Mouse (Mus musculus) lung, embryonic 16.5 days (tissue): ENCODE results near the gene Usp49. TPM values are rescaled to one million over a fixed set of nuclear protein-coding genes. Genes with fewer than 3 reads are reported as not detected.
"Not testable (repeated sequence)": the region's sequence is repeated elsewhere in the genome, so short reads cannot be mapped to it uniquely, and the experiment has no call there.

Experiments
- ATAC-seq: fragments of 200-750 bp; cut with Nextera tagmentation; 2 replicates; pipeline ENCODE4 v1.8.0; 2017; ENCODE audit warnings: low read depth, mild to moderate bottlenecking, moderate library complexity
- H3K27ac ChIP-seq: fragments of 300-500 bp; sonication (generic); 2 replicates; pipeline ENCODE4 v1.5.1; 2014; ENCODE audit warnings: mild to moderate bottlenecking, control low read depth, low read length
- H3K27me3 ChIP-seq: fragments of 300-500 bp; sonication (generic); 2 replicates; pipeline ENCODE4 v1.6.1; 2014; ENCODE audit warnings: low read depth, low read length, mixed read lengths; ENCODE audit not compliant: control insufficient read depth, insufficient read depth
- H3K36me3 ChIP-seq: fragments of 300-500 bp; sonication (generic); 2 replicates; pipeline ENCODE4 v1.6.1; 2014; ENCODE audit warnings: low read length; ENCODE audit not compliant: control insufficient read depth, insufficient read depth
- H3K4me1 ChIP-seq: fragments of 300-500 bp; sonication (generic); replicated peaks from 2 replicates; pipeline ENCODE4 v1.6.1; 2014; ENCODE audit warnings: low read length, mixed read lengths; ENCODE audit not compliant: control insufficient read depth, insufficient read depth
- H3K4me2 ChIP-seq: fragments of 300-500 bp; sonication (generic); 2 replicates; pipeline ENCODE4 v1.6.1; 2014; ENCODE audit warnings: low read depth, low read length, control low read depth
- H3K4me3 ChIP-seq: fragments of 300-500 bp; sonication (generic); 2 replicates; pipeline ENCODE4 v1.5.1; 2014; ENCODE audit warnings: mild to moderate bottlenecking, low read length, control low read depth
- H3K9ac ChIP-seq: fragments of 300-500 bp; sonication (generic); 2 replicates; pipeline ENCODE4 v1.6.1; 2014; ENCODE audit warnings: low read length, control low read depth
- H3K9me3 ChIP-seq: fragments of 300-500 bp; sonication (generic); 2 replicates; pipeline ENCODE4 v1.6.1; 2016; ENCODE audit warnings: low read length; ENCODE audit not compliant: control insufficient read depth
- WGBS: fragments of 180-500 bp; shearing (Covaris S2); extraction: QIAGEN DNeasy Blood & Tissue Kit; methylation state at CpG from one replicate; pipeline ENCODE4 v1.1.7; 2014; 5-methylcytosine and 5-hydroxymethylcytosine counted together
- polyA plus RNA-seq: library from polyadenylated mRNA; unstranded; fragments of >200 nt; fragmentation: Nextera tagmentation; extraction: Ambion mirVana; gene quantifications from 2 replicates; pipeline ENCODE4 v1.2.1, GENCODE M21; 2015

The Usp49 gene
- polyA plus RNA-seq, 1 experiment from 2014 or later = 2.6 TPM

- WGBS = 57% methylated on average over 4 of the region's 4 CpGs
- H3K9me3 ChIP-seq = no peaks in the 10 kb centered on the region
- no peak overlapping the region for H3K9ac ChIP-seq
- H3K36me3 ChIP-seq = no peaks in the 10 kb centered on the region
- H3K27me3 ChIP-seq = no peaks in the 10 kb centered on the region
- no peak overlapping the region for H3K27ac ChIP-seq
- no peak for ATAC-seq
- H3K4me2 ChIP-seq = no peak overlapping the region
- no peak overlapping the region for H3K4me3 ChIP-seq
- H3K4me1 ChIP-seq = peaks cover 17% of the 10 kb centered on the region
Measured at GRCm38 (mm10) chr17:47632181-47632840, 1.8 kb downstream of the Usp49 start.

DNA sequence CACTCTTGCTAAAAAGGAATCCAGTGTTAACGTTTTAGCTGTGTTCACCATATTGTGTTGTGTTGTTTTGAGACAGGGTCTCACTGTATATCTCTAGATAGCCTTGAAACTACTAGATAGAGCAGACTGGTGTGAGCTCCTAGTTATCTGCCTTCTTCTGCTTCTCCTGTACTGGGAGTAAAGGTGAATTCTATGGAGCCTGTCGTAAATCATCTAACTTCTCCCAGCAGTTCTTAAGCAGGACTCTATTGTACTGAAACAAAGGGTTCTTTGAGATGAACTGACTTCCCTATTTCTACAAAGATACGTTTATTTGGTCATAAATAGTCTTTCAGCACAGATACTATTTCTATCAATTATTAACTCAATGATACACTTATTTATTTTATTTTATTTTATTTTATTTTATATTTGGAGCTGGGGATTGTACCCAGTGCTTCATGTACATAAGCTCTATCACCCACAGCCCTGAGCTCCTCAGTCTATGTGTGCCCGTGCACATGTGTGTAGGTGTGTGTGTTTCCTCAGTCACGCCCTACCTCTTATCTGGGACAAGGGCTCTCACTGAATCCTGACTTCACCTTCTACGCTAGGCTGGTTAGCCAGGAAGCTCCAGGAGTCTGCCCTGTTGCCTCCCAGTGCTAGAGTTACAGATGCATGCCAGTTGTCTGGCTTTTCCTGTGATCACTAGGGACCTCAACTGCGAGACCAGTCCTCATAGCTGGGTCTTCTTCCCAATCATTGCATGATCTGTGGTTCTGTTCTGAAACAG lies 3.7 kb downstream of the Usp49 start:
- Histone ChIP-seq H3K27ac (no peak overlapping the region), H3K27me3 (no peaks in the 10 kb centered on the region), H3K4me3 (no peak overlapping the region), H3K4me2 (no peak overlapping the region), H3K36me3 (no peaks in the 10 kb centered on the region), H3K9ac (no peak overlapping the region), H3K9me3 (no peaks in the 10 kb centered on the region), H3K4me1 (peaks cover 10% of the 10 kb centered on the region)
- ATAC-seq = no peak
- 64% methylated on average over 7 of the region's 7 CpGs for WGBS

GRCm38 (mm10) chr17:47642992-47643391 lies 12.5 kb downstream of the Usp49 start:
- Histone ChIP-seq H3K4me3 (no peak overlapping the region), H3K4me1 (no peaks in the 10 kb centered on the region), H3K4me2 (no peak overlapping the region), H3K27me3 (no peaks in the 10 kb centered on the region), H3K9ac (no peak overlapping the region), H3K9me3 (no peaks in the 10 kb centered on the region), H3K36me3 (no peaks in the 10 kb centered on the region), H3K27ac (no peak overlapping the region)
- 72% methylated on average over 2 of the region's 2 CpGs for WGBS
- no peak for ATAC-seq

DNA sequence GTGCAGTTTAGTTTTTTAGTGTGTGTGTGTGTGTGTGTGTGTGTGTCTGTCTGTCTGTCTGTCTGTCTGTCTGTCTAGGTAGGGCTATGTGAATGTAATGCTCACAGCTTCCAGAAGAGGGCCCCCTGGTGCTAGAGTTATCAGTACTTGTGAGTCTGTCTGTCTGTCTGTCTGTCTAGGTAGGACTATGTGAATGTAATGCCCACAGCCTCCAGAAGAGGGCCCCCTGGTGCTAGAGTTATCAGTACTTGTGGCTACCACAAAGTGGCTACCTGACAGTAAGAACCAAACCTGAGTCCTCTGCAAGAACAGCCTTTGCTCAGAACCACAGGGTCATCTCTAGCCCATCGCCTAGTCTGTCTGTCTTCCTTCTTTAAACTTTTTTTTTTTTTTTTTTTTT lies 16.2 kb downstream of the Usp49 start:
- H3K27me3 ChIP-seq = no peaks in the 10 kb centered on the region
- ATAC-seq = no peak
- no peaks in the 10 kb centered on the region for H3K36me3 ChIP-seq
- H3K4me1 ChIP-seq = no peaks in the 10 kb centered on the region
- WGBS = 67% methylated on average over 1 of the region's 1 CpGs
- no peaks in the 10 kb centered on the region for H3K9me3 ChIP-seq
- no peak overlapping the region for H3K9ac ChIP-seq
- H3K4me3 ChIP-seq = no peak overlapping the region
- no peak overlapping the region for H3K27ac ChIP-seq
- no peak overlapping the region for H3K4me2 ChIP-seq

DNA sequence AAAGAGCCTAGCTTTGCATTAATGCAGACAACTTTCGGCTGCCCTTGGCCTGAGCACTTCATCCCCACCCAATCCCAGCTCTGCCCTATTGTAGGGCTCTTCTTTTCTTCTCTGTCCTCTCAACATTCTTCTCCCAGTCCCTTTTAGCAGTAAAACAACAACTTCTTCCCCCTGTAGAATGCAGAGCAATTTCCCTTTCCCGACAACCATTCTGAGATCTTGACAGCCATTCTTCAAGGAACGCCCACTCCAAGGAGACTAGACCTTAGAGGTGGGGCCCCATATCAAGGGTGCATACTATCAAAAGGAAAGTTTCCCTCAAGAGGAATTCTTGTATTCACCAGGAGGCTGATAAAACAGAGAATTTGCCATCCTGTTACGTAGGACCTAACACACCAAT lies 18.5 kb downstream of the Usp49 start:
- Histone ChIP-seq H3K27me3 (no peaks in the 10 kb centered on the region), H3K9ac (no peak overlapping the region), H3K4me2 (no peak overlapping the region), H3K27ac (no peak overlapping the region), H3K4me1 (no peaks in the 10 kb centered on the region), H3K9me3 (no peaks in the 10 kb centered on the region), H3K4me3 (no peak overlapping the region), H3K36me3 (no peaks in the 10 kb centered on the region)
- no peak for ATAC-seq
- 49% methylated on average over 4 of the region's 4 CpGs for WGBS

DNA sequence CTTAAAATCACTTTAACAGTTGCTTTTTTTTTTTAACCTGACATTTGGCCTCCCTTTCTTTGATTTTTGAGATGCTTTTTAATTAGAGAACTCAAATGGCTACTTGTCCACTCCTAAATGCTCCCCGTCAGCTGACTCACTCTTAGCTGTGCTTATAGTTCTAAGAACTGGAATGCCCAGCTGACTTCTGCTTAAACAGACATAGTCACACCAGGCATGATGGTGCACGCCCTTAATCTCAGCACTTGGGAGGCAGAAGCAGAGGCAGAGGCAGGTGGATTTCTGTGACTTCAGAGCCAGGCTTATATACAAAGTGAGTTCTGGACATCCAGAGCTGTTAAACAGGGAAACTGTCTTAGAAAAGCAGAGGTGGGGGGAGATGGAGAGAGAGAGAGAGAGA lies 21.5 kb downstream of the Usp49 start:
- Histone ChIP-seq H3K4me1 (no peaks in the 10 kb centered on the region), H3K9me3 (no peaks in the 10 kb centered on the region), H3K27ac (no peak overlapping the region), H3K36me3 (no peaks in the 10 kb centered on the region), H3K4me3 (no peak overlapping the region), H3K9ac (no peak overlapping the region), H3K4me2 (no peak overlapping the region), H3K27me3 (no peaks in the 10 kb centered on the region)
- 81% methylated on average over 2 of the region's 2 CpGs for WGBS
- no peak for ATAC-seq

DNA sequence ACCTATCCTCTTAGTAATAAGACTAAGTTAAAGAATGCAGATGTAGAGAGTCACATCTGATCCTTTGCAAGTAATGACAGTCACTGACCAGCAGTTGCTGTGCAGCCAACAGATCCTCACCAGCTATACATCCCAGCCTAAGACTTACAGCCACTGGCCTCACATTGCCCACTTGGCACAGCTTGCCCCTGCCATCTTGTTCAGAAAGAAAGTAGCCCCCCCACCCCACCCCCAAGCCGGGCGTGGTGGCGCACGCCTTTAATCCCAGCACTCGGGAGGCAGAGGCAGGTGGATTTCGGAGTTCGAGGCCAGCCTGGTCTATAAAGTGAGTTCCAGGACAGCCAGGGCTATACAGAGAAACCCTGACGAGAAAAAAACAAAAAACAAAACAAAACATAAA lies 23.9 kb downstream of the Usp49 start:
- not testable (repeated sequence) for H3K9me3 ChIP-seq, H3K4me3 ChIP-seq, ATAC-seq, H3K27ac ChIP-seq, H3K27me3 ChIP-seq, H3K36me3 ChIP-seq, H3K9ac ChIP-seq, H3K4me1 ChIP-seq, H3K4me2 ChIP-seq
- 93% methylated on average over 8 of the region's 8 CpGs for WGBS

DNA sequence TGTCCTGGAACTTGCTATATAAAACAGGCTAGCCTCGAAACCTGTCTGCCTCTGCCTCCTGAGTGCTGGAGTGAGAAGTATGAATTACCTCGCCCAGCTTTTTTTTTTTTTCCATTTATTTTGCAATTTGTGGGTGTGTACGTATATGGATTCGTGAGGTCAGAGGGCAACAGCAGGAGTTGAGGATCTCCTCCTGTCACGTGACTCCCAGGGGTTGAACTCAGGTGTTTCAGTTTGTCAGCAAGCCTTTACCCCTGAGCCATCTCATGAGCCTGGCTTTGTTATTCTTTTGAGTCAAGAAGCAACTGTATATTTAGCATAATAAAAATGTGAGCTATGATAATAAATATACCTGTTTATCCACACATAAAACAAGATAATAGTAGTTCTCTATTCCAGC lies 25.2 kb downstream of the Usp49 start:
- Histone ChIP-seq H3K9me3 (no peaks in the 10 kb centered on the region), H3K27me3 (no peaks in the 10 kb centered on the region), H3K27ac (no peak overlapping the region), H3K4me1 (no peaks in the 10 kb centered on the region), H3K9ac (no peak overlapping the region), H3K4me3 (no peak overlapping the region), H3K4me2 (no peak overlapping the region), H3K36me3 (no peaks in the 10 kb centered on the region)
- 67% methylated on average over 5 of the region's 5 CpGs for WGBS
- ATAC-seq = no peak

DNA sequence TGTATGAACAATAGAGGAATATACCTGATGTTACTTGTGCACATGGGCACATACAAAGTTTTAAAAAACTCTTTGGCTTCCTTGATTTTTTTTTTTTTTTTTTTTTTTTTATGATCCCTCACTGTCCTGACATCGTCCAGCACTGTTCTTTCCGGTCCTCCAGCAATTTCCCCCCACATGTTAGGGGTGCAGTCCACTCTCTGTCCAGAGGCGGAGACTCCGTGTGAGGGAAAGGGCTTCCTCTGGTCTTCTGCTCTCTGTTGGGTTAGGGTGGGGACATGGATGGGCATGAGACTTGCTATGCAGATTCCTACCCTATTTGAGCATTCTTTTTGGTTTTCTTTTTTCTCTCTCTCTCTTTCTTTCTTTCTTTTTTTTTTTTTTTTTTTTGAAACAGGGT lies 27.4 kb downstream of the Usp49 start:
- H3K27me3 ChIP-seq = no peaks in the 10 kb centered on the region
- no peak overlapping the region for H3K9ac ChIP-seq
- H3K9me3 ChIP-seq = no peaks in the 10 kb centered on the region
- ATAC-seq = no peak
- no peak overlapping the region for H3K4me2 ChIP-seq
- no peaks in the 10 kb centered on the region for H3K4me1 ChIP-seq
- H3K27ac ChIP-seq = no peak overlapping the region
- 90% methylated on average over 4 of the region's 4 CpGs for WGBS
- no peaks in the 10 kb centered on the region for H3K36me3 ChIP-seq
- no peak overlapping the region for H3K4me3 ChIP-seq
